Mouse (Mus musculus) heart, embryonic 11.5 days (tissue): ENCODE measurements around the gene Clasp1. TPM values are rescaled to one million over a fixed set of nuclear protein-coding genes. Genes with fewer than 3 reads are reported as not detected.

ENCODE experiments used
- ATAC-seq: fragments of 200-750 bp; cut with Nextera tagmentation; replicated peaks from 2 replicates; pipeline ENCODE4 v1.8.0; 2017; ENCODE audit warnings: moderate library complexity; ENCODE audit not compliant: insufficient number of reproducible peaks, low FRiP score, low TSS enrichment
- H3K27ac ChIP-seq: fragments of 300-500 bp; sonication (generic); 2 replicates; pipeline ENCODE4 v1.5.1; 2014; ENCODE audit warnings: mild to moderate bottlenecking, low read depth, low read length
- H3K27me3 ChIP-seq: fragments of 300-500 bp; sonication (generic); 2 replicates; pipeline ENCODE4 v1.6.1; 2014; ENCODE audit warnings: mild to moderate bottlenecking, low read length, mixed read lengths; ENCODE audit not compliant: control insufficient read depth, insufficient read depth
- H3K36me3 ChIP-seq: fragments of 300-500 bp; sonication (generic); 2 replicates; pipeline ENCODE4 v1.6.1; 2014; ENCODE audit warnings: mild to moderate bottlenecking, low read length, moderate library complexity, mixed read lengths; ENCODE audit not compliant: control insufficient read depth, insufficient read depth
- H3K4me1 ChIP-seq: fragments of 300-500 bp; sonication (generic); 2 replicates; pipeline ENCODE4 v1.6.1; 2014; ENCODE audit warnings: low read length; ENCODE audit not compliant: control insufficient read depth, insufficient read depth
- H3K4me2 ChIP-seq: fragments of 300-500 bp; sonication (generic); 2 replicates; pipeline ENCODE4 v1.6.1; 2014; ENCODE audit warnings: mild to moderate bottlenecking, moderate library complexity
- H3K4me3 ChIP-seq: fragments of 300-500 bp; sonication (generic); 2 replicates; pipeline ENCODE4 v1.5.1; 2014; ENCODE audit warnings: low read depth, low read length
- H3K9ac ChIP-seq: fragments of 300-500 bp; sonication (generic); 2 replicates; pipeline ENCODE4 v1.6.1; 2014; ENCODE audit warnings: mild to moderate bottlenecking, low read depth, low read length, moderate library complexity
- H3K9me3 ChIP-seq: fragments of 300-500 bp; sonication (generic); replicated peaks from 2 replicates; pipeline ENCODE4 v1.6.1; 2016; ENCODE audit warnings: low read length; ENCODE audit not compliant: control insufficient read depth
- WGBS: fragments of 180-500 bp; shearing (Covaris S2); extraction: QIAGEN DNeasy Blood & Tissue Kit; methylation state at CpG from one replicate; pipeline ENCODE4 v1.1.7; 2014; ENCODE audit not compliant: insufficient replicate concordance; 5-methylcytosine and 5-hydroxymethylcytosine counted together
- polyA plus RNA-seq: library from polyadenylated mRNA; unstranded; fragments of >200 nt; fragmentation: Nextera tagmentation; extraction: Ambion mirVana; gene quantifications from 2 replicates; pipeline ENCODE4 v1.2.1, GENCODE M21; 2014

Clasp1 gene
- polyA plus RNA-seq, 1 experiment from 2014 or later = 87.3 TPM

DNA sequence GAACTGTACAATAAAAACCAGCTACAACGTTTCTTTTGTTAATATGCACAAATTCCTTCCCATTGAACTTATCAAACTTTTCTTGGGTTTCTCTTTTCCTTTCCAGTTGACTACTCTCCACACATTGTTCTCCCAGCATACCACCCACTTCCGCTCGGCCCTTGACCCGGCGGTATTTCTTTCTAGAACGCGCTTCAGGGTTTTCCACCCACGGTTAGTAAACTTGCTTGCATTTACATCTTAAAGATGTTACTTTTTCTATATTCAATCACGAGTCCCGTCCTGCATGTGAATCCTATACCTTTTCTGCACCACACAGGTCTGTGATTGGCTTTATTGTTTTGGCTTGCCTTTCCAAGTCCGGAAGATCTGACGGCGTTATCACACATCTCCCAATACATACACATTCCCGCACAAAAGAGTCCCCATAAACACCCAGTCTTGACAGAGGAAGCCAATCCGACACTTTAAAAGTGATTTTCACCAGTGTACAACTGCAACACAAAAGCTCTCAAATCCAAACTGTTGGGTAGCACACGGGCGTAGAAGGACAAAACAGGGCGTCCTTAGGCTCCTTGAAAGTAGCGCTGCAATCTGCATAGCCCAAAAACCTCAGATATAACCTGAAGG, 616 bp upstream of the Clasp1 start:
- no peak for ATAC-seq
- H3K9me3 ChIP-seq = no peaks in the 10 kb centered on the region

DNA sequence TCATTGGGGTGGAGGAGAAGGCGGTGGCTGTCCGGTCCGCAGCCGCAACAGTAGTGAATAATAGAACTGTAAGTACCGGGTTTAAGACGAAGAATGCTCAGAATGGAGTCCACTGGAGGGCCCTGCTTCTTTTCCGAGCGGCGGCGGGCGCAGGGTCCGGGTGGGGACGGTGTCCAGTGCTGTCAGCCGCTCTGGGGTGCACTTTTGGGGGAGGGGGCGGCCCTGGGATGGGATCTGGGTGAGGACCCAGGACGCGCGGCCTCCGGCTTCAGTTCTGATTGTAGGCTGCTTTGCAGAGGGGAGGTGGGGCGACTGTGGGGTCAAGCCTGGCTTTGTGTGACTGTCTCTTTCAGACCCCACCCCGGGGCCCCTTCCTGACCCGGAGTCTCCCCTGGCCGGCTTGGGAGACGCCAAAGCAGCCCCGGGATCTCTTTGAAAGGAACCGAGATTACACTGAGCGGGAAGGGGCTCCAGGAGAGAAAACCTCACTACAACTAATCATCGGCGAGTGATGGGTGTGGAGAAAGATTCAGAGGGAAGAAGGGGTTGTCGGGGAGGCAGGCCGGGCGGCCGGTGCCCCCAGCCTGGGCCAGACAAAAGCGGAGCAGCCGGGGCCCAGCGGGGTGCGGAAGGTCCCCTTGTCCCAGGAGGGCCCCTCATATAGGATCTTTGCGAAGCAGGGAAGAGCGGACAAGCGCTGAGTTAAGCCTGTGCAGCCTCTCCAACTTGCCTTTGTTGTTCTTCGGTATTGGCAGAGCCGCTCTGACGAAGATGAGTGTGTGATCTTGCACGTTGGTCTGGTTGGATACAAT, 802 bp downstream of the Clasp1 start:
- Histone ChIP-seq H3K4me2 (peak overlapping the region; percentile 81), H3K9me3 (no peaks in the 10 kb centered on the region), H3K27ac (peak overlapping the region; percentile 91), H3K4me1 (peaks cover 7% of the 10 kb centered on the region), H3K27me3 (no peaks in the 10 kb centered on the region), H3K36me3 (no peaks in the 10 kb centered on the region), H3K9ac (peak overlapping the region; percentile 82), H3K4me3 (peak overlapping the region; percentile 97)
- WGBS = under 1% methylated on average over 44 of the region's 44 CpGs
- peak; percentile 65 for ATAC-seq

More for the DNA sequence above, 616 bp upstream of the Clasp1 start:
- Histone ChIP-seq H3K9ac (peak overlapping the region; percentile 82), H3K27ac (peak overlapping the region; percentile 93), H3K4me2 (peak overlapping the region; percentile 81), H3K27me3 (no peaks in the 10 kb centered on the region), H3K4me1 (peaks cover 7% of the 10 kb centered on the region), H3K36me3 (no peaks in the 10 kb centered on the region), H3K4me3 (peak overlapping the region; percentile 97)
- WGBS = under 1% methylated on average over 19 of the region's 19 CpGs

DNA sequence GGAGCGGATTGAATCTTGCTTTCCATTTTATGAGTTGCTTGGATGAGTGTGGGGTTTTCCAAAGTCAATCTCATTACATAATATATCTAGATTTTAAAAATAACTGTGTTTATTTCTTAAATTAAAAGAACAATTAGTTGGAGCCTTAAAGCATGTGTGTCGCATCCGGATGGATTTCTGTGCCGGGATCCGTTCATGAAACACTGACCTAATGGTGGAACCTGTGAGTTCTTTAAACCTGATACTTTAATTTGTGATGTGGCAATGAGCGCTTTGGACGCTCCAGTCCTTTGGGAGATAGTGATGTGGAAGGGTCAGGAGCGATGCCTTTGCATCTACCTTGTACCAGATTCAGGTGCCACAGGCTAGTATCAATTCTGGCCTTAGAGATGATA, 1.4 kb downstream of the Clasp1 start:
- H3K27ac ChIP-seq = peak overlapping the region; percentile 91
- no peaks in the 10 kb centered on the region for H3K36me3 ChIP-seq
- ATAC-seq = no peak
- WGBS = 22% methylated on average over 8 of the region's 8 CpGs
- peaks cover 7% of the 10 kb centered on the region for H3K4me1 ChIP-seq
- H3K9ac ChIP-seq = peak overlapping the region; percentile 82
- no peaks in the 10 kb centered on the region for H3K9me3 ChIP-seq
- peak overlapping the region; percentile 97 for H3K4me3 ChIP-seq
- peak overlapping the region; percentile 81 for H3K4me2 ChIP-seq
- H3K27me3 ChIP-seq = no peaks in the 10 kb centered on the region

DNA sequence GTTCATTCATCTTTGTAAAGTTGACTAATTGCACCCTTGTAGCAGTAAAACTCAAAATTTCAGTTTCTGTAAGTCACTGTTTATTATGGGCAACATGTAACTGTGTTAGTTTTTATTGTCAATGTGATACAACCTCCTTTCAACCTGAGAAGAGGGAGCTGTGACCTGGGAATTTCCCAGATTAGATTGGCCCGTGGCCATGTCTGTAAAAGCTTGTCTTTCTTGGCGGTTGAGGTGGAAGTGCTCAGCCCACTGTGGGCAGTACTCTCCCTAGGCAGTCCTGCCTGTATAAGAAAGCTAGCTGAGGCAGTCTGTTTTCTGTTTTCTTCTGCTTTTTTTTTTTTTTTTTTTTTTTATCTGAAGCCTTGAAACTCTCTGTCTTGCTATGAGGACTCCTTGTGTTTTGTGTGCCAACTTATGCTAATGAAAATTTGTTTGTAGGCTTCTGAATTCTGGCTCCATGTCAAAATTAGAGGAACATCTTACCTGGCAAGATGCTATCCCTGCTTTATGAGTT, 2.1 kb downstream of the Clasp1 start:
- Histone ChIP-seq H3K4me2 (peak overlapping the region; percentile 81), H3K4me1 (peaks cover 7% of the 10 kb centered on the region), H3K36me3 (peaks cover under 1% of the 10 kb centered on the region; the same call in 1 of the 2 replicates), H3K27ac (no peak overlapping the region), H3K4me3 (peak overlapping the region; percentile 10; the same call in 1 of the 2 replicates), H3K27me3 (no peaks in the 10 kb centered on the region), H3K9ac (no peak overlapping the region), H3K9me3 (no peaks in the 10 kb centered on the region)
- WGBS = 56% methylated on average over 2 of the region's 2 CpGs
- no peak for ATAC-seq

DNA sequence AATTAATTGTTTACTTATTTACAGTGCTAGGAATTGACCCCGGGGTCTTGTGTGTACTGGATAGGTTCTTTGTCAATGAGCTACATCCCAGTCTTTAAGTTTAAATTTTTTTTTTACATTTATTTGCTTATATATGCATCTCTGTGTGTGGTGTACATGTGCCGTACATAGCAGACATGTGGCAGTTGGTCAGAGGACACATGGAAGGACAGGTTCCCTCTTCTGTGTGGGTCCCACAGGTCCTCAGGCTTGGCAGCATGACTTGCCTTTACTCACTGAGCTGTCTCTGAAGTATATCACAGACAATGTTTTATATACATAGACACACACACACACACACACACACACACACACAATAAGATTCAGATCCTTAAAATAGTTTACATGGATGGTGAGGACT, 3.4 kb downstream of the Clasp1 start:
- H3K9ac ChIP-seq = no peak overlapping the region
- H3K27me3 ChIP-seq = no peaks in the 10 kb centered on the region
- no peak overlapping the region for H3K4me2 ChIP-seq
- ATAC-seq = no peak
- no peak overlapping the region for H3K27ac ChIP-seq
- no peak overlapping the region for H3K4me3 ChIP-seq
- no peaks in the 10 kb centered on the region for H3K9me3 ChIP-seq
- WGBS = 90% methylated on average over 2 of the region's 2 CpGs
- H3K36me3 ChIP-seq = peaks cover 2% of the 10 kb centered on the region; the same call in 1 of the 2 replicates
- H3K4me1 ChIP-seq = peaks cover 7% of the 10 kb centered on the region

DNA sequence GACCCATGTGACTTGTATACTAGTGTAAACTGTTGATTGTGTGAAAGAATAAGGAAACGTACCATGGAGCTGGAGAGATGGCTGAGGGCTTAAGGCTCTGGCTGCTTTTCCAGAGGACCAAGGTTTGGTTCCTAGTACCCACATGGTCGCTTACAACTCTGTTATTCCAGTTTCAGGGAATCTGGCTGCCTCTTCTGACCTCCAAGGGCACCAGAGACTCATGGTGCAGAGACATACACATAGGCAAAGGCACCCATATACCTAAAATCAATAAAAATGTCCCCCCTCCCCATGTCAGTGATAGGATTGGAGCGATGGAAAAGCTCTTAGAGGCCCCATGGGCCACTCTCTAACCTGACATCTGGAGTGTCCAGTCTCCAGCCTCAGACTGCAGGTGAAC, 5.1 kb downstream of the Clasp1 start:
- no peak overlapping the region for H3K4me3 ChIP-seq
- H3K36me3 ChIP-seq = peaks cover 2% of the 10 kb centered on the region; the same call in 1 of the 2 replicates
- peaks cover 7% of the 10 kb centered on the region for H3K4me1 ChIP-seq
- H3K4me2 ChIP-seq = no peak overlapping the region
- no peak for ATAC-seq
- H3K9me3 ChIP-seq = no peaks in the 10 kb centered on the region
- WGBS = 85% methylated on average over 3 of the region's 3 CpGs
- no peak overlapping the region for H3K9ac ChIP-seq
- no peaks in the 10 kb centered on the region for H3K27me3 ChIP-seq
- no peak overlapping the region for H3K27ac ChIP-seq

DNA sequence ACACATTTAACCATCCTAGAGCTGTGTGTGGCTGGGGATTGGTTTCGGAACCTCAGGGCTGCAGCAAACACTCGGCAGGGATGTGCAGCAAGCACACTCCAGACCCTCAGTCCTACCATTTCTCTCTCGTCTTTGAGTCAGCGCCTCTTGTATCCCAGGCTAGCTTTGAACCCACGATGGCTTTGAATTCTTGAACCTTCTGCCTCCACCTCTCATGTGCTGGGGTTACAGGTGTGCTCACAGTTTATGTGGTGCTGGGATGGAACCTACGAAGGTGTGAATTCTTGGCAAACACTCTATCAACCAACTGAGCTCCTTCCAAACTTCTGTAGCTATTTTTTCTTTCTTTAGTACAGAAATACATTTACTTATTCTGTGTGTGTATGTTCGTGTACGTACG, 9.0 kb downstream of the Clasp1 start:
- no peaks in the 10 kb centered on the region for H3K9me3 ChIP-seq
- 91% methylated on average over 9 of the region's 9 CpGs for WGBS
- peaks cover 8% of the 10 kb centered on the region for H3K4me1 ChIP-seq

DNA sequence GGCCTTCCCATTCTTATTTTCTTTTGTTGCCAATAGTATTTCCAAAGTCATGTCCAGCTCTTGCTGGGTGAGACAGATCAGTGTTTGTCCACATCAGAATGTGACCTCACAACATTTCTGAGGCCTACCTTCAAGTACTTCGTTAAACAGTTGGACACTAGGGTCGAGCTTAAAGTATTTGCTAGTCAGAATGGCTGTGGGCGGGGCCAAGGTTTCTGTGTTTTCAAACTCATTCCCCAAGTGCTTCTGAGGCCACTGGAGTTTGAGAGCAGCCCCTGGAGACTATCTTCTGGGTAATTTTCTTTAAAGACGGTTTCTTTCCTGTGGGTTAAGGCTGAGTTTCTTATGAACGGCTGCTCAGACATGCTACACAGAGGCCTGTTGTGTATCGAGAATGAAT, 9.7 kb downstream of the Clasp1 start:
- no peak overlapping the region for H3K27ac ChIP-seq
- WGBS = 79% methylated on average over 6 of the region's 6 CpGs
- H3K9ac ChIP-seq = no peak overlapping the region
- H3K9me3 ChIP-seq = no peaks in the 10 kb centered on the region
- peaks cover 8% of the 10 kb centered on the region for H3K4me1 ChIP-seq
- H3K4me2 ChIP-seq = no peak overlapping the region
- peaks cover 2% of the 10 kb centered on the region; the same call in 1 of the 2 replicates for H3K36me3 ChIP-seq
- ATAC-seq = no peak
- H3K27me3 ChIP-seq = no peaks in the 10 kb centered on the region
- no peak overlapping the region for H3K4me3 ChIP-seq

More for the DNA sequence above, 9.0 kb downstream of the Clasp1 start:
- H3K36me3 ChIP-seq = peaks cover 2% of the 10 kb centered on the region; the same call in 1 of the 2 replicates
- no peak overlapping the region for H3K4me3 ChIP-seq
- H3K4me2 ChIP-seq = no peak overlapping the region
- no peak overlapping the region for H3K27ac ChIP-seq
- H3K9ac ChIP-seq = no peak overlapping the region
- ATAC-seq = no peak
- H3K27me3 ChIP-seq = no peaks in the 10 kb centered on the region
